Mouse (Mus musculus) stomach, postnatal 0 days (tissue): ENCODE measurements around the gene Ptprn.

Experiments used
- CTCF ChIP-seq: IDR thresholded peaks from 2 replicates; pipeline ENCODE4 v1.5.1; 2016; ENCODE audit warnings: antibody characterized with exemption, low read depth, mild to moderate bottlenecking, moderate library complexity
- EP300 ChIP-seq: optimal IDR thresholded peaks from 2 replicates; pipeline ENCODE3; 2016; ENCODE audit warnings: antibody characterized with exemption

GRCm38 (mm10) chr1:75277195-75278188 lies 13.2 kb upstream of the Ptprn start:
- TF ChIP-seq CTCF (no peak), EP300 (no peak)
